Mouse (Mus musculus) brown adipose tissue, adult 24 weeks (tissue): ENCODE data around the gene Cabp4. TPM values are rescaled to one million over a fixed set of nuclear protein-coding genes. Genes with fewer than 3 reads are reported as not detected.
A peak's percentile ranks its signal among the peaks of the same experiment; 100 is the strongest.

ENCODE experiments used
- H3K27ac ChIP-seq: fragments of 200-500 bp; replicated peaks from 2 replicates; pipeline ENCODE4 v1.5.1; 2012; ENCODE audit warnings: low read depth, mild to moderate bottlenecking, low read length
- H3K4me1 ChIP-seq: fragments of 200-500 bp; 2 replicates; pipeline ENCODE4 v1.6.1; 2012; ENCODE audit warnings: low read length, mixed read lengths; ENCODE audit not compliant: control insufficient read depth, insufficient read depth, insufficient read length
- H3K4me3 ChIP-seq: fragments of 200-500 bp; 2 replicates; pipeline ENCODE4 v1.5.1; 2012; ENCODE audit warnings: low read depth, mild to moderate bottlenecking, low read length, moderate library complexity; ENCODE audit not compliant: insufficient read depth
- polyA plus RNA-seq: library from polyadenylated mRNA; stranded (reverse); fragments of >200 nt; gene quantifications from 2 replicates; pipeline ENCODE4 v1.2.4, GENCODE M21; 2012; ENCODE audit not compliant: missing spikeins, insufficient read depth, insufficient read length

Gene Cabp4
- polyA plus RNA-seq, 1 experiment, result not detected

DNA sequence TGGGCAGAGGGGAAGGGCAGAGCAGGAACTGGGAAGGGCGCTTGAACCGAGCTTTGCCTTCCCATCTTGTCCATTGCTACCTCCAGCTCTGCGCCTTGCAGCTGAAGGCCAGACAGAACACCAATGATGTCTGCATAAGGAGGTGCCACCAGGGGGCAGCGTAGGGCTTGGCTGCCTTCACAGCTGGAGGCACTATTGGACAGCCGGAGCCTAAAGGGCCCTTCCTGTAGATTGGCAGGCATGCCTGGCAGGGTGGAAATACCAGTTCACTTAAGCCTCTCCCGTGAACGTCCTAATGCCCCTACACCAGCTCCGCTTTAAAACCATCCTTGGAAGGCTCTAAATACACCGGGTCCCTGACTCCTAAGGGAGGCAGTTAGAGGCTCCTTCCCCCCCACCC, 44.8 kb downstream of the Cabp4 start:
- Histone ChIP-seq H3K27ac (peak overlapping the region; percentile 47), H3K4me1 (peaks cover 9% of the 10 kb centered on the region), H3K4me3 (peak overlapping the region; percentile 87)

- H3K4me1 ChIP-seq, result peaks cover 9% of the 10 kb centered on the region
- peak overlapping the region; percentile 62; the same call in 1 of the 2 replicates for H3K4me3 ChIP-seq
- H3K27ac ChIP-seq, result 0 out of 2 replicates have a peak overlapping the region, but pooled peaks have one; percentile 2
Measured at GRCm38 (mm10) chr19:4098426-4098825, 45.4 kb downstream of the Cabp4 start.

GRCm38 (mm10) chr19:4097441-4097825, 46.4 kb downstream of the Cabp4 start:
- 0 out of 2 replicates have a peak overlapping the region, but pooled peaks have one; percentile 19 for H3K27ac ChIP-seq
- H3K4me3 ChIP-seq, result peak overlapping the region; percentile 62
- peaks cover 9% of the 10 kb centered on the region for H3K4me1 ChIP-seq

DNA sequence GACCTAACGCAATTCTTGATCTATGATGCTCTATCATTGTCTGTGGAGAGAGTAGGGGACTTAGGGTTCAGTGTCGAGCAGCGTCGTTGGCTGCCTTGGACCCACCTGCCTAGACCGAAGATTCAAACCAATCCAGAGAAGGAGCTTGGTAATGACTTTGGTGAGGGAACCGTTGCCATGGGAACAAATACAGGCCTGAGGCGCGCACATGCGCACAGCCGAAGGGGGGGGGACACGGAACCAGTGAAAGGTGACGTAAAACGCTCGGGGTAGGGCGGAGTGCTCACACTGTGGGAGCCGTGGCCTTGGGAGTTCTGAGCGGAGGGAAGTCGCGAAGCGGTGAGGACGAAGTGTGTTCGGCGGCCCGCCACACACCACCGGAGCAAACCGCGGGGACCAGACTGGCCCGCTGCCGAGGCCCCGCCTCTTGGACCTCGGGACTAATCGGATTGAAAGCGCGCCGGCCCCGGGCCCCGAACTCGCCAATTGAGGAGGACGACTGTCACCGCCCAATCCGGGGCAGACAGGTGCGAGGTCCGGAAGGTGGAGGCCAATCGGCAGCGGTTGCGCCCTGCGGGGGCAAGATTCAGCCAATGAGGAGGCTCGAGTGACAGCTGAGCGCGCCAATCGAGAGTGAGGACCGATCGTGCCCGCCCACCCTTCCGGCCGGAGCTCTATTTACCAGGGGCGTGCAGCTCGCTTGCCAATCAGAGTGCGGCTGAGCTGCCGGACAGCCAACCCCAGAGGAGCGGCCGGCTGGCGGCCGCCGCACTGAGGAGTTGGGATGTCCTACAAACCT, 47.0 kb downstream of the Cabp4 start, which contains the start of gene Cdk2ap2:
TSS of gene Cdk2ap2 (plus strand) at position 541 of the 799 bp plus-strand sequence.
- peak within 1 kb of the TSS; percentile 91 for H3K27ac ChIP-seq
- H3K4me3 ChIP-seq, result peak within 1 kb of the TSS; percentile 82
- peaks cover 9% of the 10 kb centered on the region for H3K4me1 ChIP-seq

DNA sequence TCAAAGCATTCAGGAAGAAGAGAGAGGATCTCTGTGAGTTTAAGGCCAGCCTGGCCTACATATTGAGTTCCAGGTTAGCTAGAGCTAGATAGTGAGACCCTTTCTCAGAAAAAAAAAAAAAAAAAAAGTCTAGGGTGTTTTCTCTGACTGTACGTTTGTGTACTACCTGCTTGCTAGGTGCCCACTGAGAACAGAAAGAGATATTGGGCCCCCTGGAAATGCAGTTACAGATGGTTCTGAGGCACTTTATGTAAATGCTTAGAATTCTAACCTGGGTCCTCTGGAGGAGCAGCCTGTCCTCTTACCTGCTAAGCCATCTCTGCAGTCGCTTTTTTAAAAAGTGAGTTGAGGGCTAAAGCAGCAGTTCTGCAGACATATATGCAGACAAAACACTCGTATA, 48.0 kb downstream of the Cabp4 start:
- Histone ChIP-seq H3K4me1 (peaks cover 5% of the 10 kb centered on the region), H3K27ac (no peak overlapping the region), H3K4me3 (no peak overlapping the region)

DNA sequence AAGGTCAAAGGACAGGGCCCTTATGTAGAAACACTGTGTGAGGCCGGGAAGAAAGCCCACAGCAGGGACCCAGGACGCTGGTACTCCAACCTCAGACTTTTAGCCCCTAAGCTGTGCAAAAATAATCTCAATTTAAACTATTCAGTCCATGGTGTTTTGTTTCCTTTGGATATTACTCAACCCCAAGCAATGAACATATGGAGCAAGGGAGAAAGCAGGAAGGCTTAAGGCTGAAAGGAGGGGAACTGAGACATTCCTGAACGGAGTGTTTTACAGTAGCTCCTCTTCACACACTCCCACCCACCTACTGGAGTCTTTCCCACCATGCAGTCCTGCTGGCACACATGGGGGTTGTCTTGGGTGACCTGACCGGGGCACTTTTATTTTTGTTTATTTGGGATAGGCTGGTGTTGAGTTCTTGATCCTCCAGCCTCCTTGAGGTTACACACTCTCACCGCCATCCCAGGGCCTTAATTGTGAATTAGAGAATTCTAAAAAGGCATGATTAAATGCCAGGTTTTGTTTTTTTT, 49.0 kb downstream of the Cabp4 start:
- Histone ChIP-seq H3K4me1 (peaks cover 2% of the 10 kb centered on the region), H3K27ac (no peak overlapping the region), H3K4me3 (no peak overlapping the region)

- peaks cover 2% of the 10 kb centered on the region for H3K4me1 ChIP-seq
- H3K27ac ChIP-seq, result no peak overlapping the region
- H3K4me3 ChIP-seq, result no peak overlapping the region
Measured at GRCm38 (mm10) chr19:4094348-4094747, 49.5 kb downstream of the Cabp4 start.

DNA sequence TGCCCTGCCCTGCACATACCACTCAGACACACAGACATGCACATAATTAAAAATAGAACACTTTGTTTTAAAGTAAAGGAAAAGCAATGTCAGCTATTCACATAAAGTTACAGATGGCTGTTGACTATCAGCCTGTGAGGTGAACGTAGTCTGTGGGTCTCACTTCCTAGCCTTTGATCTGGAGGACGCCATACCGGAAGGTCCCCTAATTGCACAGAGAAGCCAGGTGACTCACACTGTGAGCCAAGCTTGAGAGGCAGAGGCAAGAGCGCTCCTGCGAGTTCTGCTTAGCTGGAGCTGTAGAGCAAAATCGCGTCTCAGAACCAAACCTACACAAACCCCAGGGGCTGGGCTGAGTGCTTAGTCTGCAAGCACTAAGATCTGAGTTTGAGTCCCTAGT, 50.1 kb downstream of the Cabp4 start:
- H3K4me1 ChIP-seq, result peaks cover 2% of the 10 kb centered on the region
- H3K27ac ChIP-seq, result no peak overlapping the region
- no peak overlapping the region for H3K4me3 ChIP-seq

GRCm38 (mm10) chr19:4092750-4093149, 51.1 kb downstream of the Cabp4 start:
- Histone ChIP-seq H3K27ac (no peak overlapping the region), H3K4me1 (peaks cover 2% of the 10 kb centered on the region), H3K4me3 (no peak overlapping the region)

- H3K4me3 ChIP-seq, result no peak overlapping the region
- H3K27ac ChIP-seq, result no peak overlapping the region
- peaks cover 1% of the 10 kb centered on the region; the same call in 1 of the 2 replicates for H3K4me1 ChIP-seq
Measured at GRCm38 (mm10) chr19:4091383-4091782, 52.5 kb downstream of the Cabp4 start.

GRCm38 (mm10) chr19:4090446-4090845, 53.4 kb downstream of the Cabp4 start:
- H3K4me3 ChIP-seq, result no peak overlapping the region
- no peak overlapping the region for H3K27ac ChIP-seq
- H3K4me1 ChIP-seq, result no peaks in the 10 kb centered on the region

DNA sequence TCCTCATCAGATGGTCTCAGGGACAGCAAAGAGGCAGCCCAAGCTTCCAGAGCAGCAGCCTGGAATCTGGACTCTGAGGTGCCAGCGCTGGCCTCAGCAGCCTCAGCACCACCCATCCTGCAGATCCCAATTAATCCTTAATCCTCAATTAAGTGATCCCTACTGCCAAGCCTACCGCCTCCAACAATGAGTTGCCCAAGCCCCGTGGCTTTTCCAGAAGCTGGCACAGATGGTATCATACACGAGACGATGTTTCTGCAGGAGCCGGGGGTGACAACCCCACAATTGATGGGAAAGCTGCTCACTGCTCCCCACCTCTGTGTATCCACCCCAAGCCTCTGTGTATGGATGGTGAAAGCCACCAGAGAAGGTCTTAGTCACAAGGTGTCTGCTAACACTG, 54.7 kb downstream of the Cabp4 start:
- Histone ChIP-seq H3K4me1 (no peaks in the 10 kb centered on the region), H3K4me3 (no peak overlapping the region), H3K27ac (no peak overlapping the region)

- no peak overlapping the region for H3K27ac ChIP-seq
- H3K4me1 ChIP-seq, result no peaks in the 10 kb centered on the region
- no peak overlapping the region for H3K4me3 ChIP-seq
Measured at GRCm38 (mm10) chr19:4088146-4088545, 55.7 kb downstream of the Cabp4 start.

DNA sequence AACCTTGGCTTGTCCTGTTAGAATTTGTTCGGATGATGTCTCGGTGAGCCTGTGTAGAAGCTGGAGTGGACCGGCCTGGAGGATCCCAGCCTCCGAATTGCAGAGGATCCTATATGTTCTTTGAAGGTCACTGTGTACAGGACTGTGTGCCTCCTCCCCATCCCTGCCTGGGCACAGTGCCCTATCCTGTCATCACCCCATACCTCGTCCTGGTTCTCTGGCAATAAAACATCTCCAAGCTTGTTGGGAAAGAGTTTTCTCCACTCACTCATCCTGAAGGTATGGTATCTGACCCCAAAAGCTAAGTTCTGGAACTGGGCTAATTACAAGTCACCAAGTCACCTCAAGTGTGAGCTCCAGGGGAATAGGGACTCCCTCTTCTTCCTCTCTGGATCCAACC, 56.7 kb downstream of the Cabp4 start:
- Histone ChIP-seq H3K4me1 (no peaks in the 10 kb centered on the region), H3K27ac (no peak overlapping the region), H3K4me3 (no peak overlapping the region)

- no peak overlapping the region for H3K4me3 ChIP-seq
- no peak overlapping the region for H3K27ac ChIP-seq
- H3K4me1 ChIP-seq, result no peaks in the 10 kb centered on the region
Measured at GRCm38 (mm10) chr19:4086156-4086555, 57.7 kb downstream of the Cabp4 start.
